Mouse (Mus musculus): Measurements from ENCODE around the gene Eif3f. TPM values are rescaled to one million over a fixed set of nuclear protein-coding genes. Genes with fewer than 3 reads are reported as not detected.
A peak's percentile ranks its signal among the peaks of the same experiment; 100 is the strongest.

Eif3f gene
- total RNA-seq, 2 experiments from 2014 or later, result 112 to 241 TPM

GRCm38 (mm10) chr7:108965968-108966367, 31.8 kb downstream of the Eif3f start:
- ATAC-seq (replicated peaks; ENCODE audit: low FRiP score, low TSS enrichment, poor library complexity, severe bottlenecking), result peak; percentile 45; the same call in 1 of the 2 replicates

GRCm38 (mm10) chr7:108966742-108967362, 32.6 kb downstream of the Eif3f start:
- ATAC-seq (replicated peaks; ENCODE audit: low FRiP score, low TSS enrichment, poor library complexity, severe bottlenecking), result peak; percentile 88

DNA sequence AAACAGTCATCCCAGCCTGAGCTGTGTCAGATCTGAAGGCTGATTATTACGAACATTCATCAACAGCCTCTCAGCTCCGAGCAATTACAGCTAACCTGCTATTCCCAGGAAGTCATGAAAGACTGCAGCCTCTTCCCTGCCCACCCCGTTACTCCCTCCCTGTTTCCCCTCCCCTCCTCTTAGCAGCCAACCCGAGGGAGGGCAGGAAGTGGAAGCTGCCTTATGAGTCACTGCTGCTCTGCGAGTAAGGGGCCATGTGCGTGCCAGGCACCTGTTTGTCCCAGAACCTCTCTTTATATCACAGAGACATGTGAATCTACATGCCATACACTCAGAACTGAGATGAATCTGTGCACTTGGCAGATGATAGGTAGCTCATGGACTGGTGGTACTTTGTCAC, 34.0 kb downstream of the Eif3f start:
- ATAC-seq (replicated peaks; ENCODE audit: low FRiP score, low TSS enrichment, poor library complexity, severe bottlenecking), result no peak

GRCm38 (mm10) chr7:108972273-108972672, 38.1 kb downstream of the Eif3f start:
- ATAC-seq (replicated peaks; ENCODE audit: low FRiP score, low TSS enrichment, poor library complexity, severe bottlenecking), result no peak

DNA sequence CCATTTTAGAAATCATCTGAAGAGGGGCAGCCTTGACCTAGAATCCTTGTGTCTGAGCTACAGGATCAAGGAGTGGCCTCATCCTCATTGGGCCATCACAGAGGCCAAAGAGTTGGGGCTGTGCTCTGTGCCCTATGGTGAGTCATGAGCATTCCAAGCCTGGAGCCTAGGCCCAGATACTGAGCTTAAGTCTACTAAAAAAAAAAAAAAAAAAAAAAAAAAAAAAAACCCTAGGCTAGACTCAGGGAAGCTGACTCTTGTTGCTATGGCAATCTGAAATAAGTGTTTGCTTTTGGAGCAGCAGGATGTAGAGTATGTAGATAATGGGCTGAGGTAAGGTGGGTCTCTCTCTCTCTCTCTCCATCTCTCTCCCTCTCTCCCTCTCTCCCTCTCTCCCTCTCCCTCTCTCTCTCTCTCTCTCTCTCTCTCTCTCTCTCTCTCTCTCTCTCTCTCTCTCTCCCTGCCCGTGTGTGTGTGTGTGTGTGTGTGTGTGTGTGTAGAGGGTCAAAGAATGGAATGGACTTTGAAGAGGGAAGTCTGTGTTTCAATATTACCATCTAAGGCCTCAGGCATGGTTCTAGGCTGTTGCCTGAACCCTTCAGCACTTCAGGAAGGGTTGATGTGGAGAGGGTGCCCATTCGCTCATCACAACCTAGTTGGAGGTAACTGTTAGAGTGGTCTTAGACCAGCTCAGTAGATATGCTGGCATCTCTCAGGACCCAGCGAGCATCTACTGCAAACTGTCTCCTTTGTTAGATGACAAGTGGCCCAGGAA, 51.9 kb downstream of the Eif3f start:
- ATAC-seq (replicated peaks; ENCODE audit: low FRiP score, low TSS enrichment, poor library complexity, severe bottlenecking), result no peak

- no peak for ATAC-seq (replicated peaks; ENCODE audit: low FRiP score, low TSS enrichment, poor library complexity, severe bottlenecking)
Measured at GRCm38 (mm10) chr7:108991207-108991606, 57.0 kb downstream of the Eif3f start.

Other genes with a start within 250 kb of the Eif3f start
- not detected in 2 replicates for gene Olfr512, start 221.1 kb upstream of the Eif3f start, total RNA-seq (2014; fragmentation: Nextera tagmentation)
- not detected in 2 replicates for gene Olfr512, start 221.1 kb upstream of the Eif3f start, total RNA-seq (2017)
- gene Olfr513, start 183.4 kb upstream of the Eif3f start, total RNA-seq (2014; fragmentation: Nextera tagmentation), result not detected in 2 replicates
- not detected in 2 replicates for gene Olfr513, start 183.4 kb upstream of the Eif3f start, total RNA-seq (2017)
- not detected in 2 replicates for gene Olfr514, start 108.4 kb upstream of the Eif3f start, total RNA-seq (2014; fragmentation: Nextera tagmentation)
- not detected in 2 replicates for gene Olfr514, start 108.4 kb upstream of the Eif3f start, total RNA-seq (2017)
- not detected in 2 replicates for gene Olfr516, start 83.9 kb upstream of the Eif3f start, total RNA-seq (2014; fragmentation: Nextera tagmentation)
- gene Olfr516, start 83.9 kb upstream of the Eif3f start, total RNA-seq (2017), result not detected in 2 replicates
- not detected in 2 replicates for gene Olfr517, start 62.0 kb upstream of the Eif3f start, total RNA-seq (2014; fragmentation: Nextera tagmentation)
- gene Olfr517, start 62.0 kb upstream of the Eif3f start, total RNA-seq (2017), result not detected in 2 replicates
- not detected in 2 replicates for gene Olfr518, start 49.4 kb upstream of the Eif3f start, total RNA-seq (2014; fragmentation: Nextera tagmentation)
- gene Olfr518, start 49.4 kb upstream of the Eif3f start, total RNA-seq (2017), result not detected in 2 replicates
- gene Olfr519, start 40.0 kb upstream of the Eif3f start, total RNA-seq (2014; fragmentation: Nextera tagmentation), result not detected in 2 replicates
- gene Olfr519, start 40.0 kb upstream of the Eif3f start, total RNA-seq (2017), result not detected in 2 replicates
- 0.33 TPM in 1 of 2 replicates, not detected in the other for gene Nlrp10, start 4.2 kb upstream of the Eif3f start, total RNA-seq (2014; fragmentation: Nextera tagmentation)
- gene Nlrp10, start 4.2 kb upstream of the Eif3f start, total RNA-seq (2017), result 0.15 TPM in 1 of 2 replicates, not detected in the other
- not detected in 2 replicates for gene Tub, start 15.9 kb downstream of the Eif3f start, total RNA-seq (2014; fragmentation: Nextera tagmentation)
- gene Tub, start 15.9 kb downstream of the Eif3f start, total RNA-seq (2017), result not detected in 2 replicates
- gene Ric3, start 148.9 kb downstream of the Eif3f start, total RNA-seq (2014; fragmentation: Nextera tagmentation), result 1.2 TPM in 1 of 2 replicates, not detected in the other
- gene Ric3, start 148.9 kb downstream of the Eif3f start, total RNA-seq (2017), result 0.11 and 0.75 TPM in 2 replicates
- gene Lmo1, start 240.8 kb downstream of the Eif3f start, total RNA-seq (2014; fragmentation: Nextera tagmentation), result not detected in 2 replicates
- not detected in 2 replicates for gene Lmo1, start 240.8 kb downstream of the Eif3f start, total RNA-seq (2017)